In the genomic region with DNA sequence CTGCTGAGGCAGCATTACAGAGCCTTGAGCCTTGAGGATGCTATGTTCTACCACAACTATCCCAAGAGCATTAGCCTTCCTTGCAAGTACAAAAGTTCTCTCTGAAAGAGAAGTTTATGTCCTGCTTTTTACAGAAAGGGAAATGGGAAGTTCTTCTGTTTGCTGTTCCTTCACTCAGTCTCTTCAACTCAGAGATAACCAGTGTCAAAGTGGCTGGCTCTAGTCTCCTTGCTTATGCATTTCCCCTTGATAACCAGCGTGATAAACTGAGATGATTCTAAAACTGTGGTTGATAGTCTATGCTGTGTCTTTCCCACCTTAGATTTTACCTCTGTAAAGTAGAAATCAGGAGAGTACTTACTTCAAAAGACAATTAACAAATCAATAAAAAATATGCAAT, we compare ENCODE assay signal across 26 mouse cellular contexts.
"Had no signal": no experiment of that assay in that cellular context is flagged by ENCODE, and none has a peak within 500 bp of the region (broad histone marks: within the 10 kb centered on the region; RNA-seq: fewer than 3 reads in every experiment).

No protein-coding gene starts in this region.

- H3K9me3 ChIP-seq: heart, embryonic 13.5 days; heart, embryonic 15.5 days; hindbrain, embryonic 13.5 days; hindbrain, embryonic 15.5 days; kidney, embryonic 15.5 days; limb, embryonic 12.5 days; liver, embryonic 12.5 days had no signal

- H3K4me2 ChIP-seq: heart, embryonic 11.5 days; heart, embryonic 13.5 days; heart, embryonic 15.5 days; hindbrain, embryonic 13.5 days; hindbrain, embryonic 15.5 days; kidney, embryonic 15.5 days; limb, embryonic 12.5 days; liver, embryonic 12.5 days had no signal

- ATAC-seq: hindbrain, postnatal 0 days; intestine, embryonic 16.5 days; liver, embryonic 12.5 days had no signal

- H3K27ac ChIP-seq: heart, adult 2 months; heart, embryonic 13.5 days; heart, embryonic 15.5 days; hindbrain, embryonic 13.5 days; hindbrain, embryonic 15.5 days; hindbrain, postnatal 0 days; kidney, embryonic 15.5 days; kidney, postnatal 0 days; limb, embryonic 12.5 days; liver, embryonic 12.5 days had no signal

- H3K4me3 ChIP-seq: heart, adult 2 months; heart, embryonic 13.5 days; heart, embryonic 15.5 days; hindbrain, embryonic 13.5 days; hindbrain, embryonic 15.5 days; kidney, embryonic 15.5 days; limb, embryonic 12.5 days; liver, embryonic 12.5 days had no signal

- H3K9ac ChIP-seq: heart, embryonic 13.5 days; heart, embryonic 15.5 days; hindbrain, embryonic 13.5 days; hindbrain, embryonic 15.5 days; kidney, embryonic 15.5 days; limb, embryonic 12.5 days; liver, embryonic 12.5 days had no signal

- DNase-seq: gastrocnemius, postnatal 14 days; gastrocnemius, postnatal 36 days; heart, adult 11 months; heart, adult 2 months; heart, postnatal 14 days; heart, postnatal 36 days; kidney, adult 11 months; kidney, adult 2 months; kidney, adult 9 months; kidney, postnatal 14 days; kidney, postnatal 36 days; layer of hippocampus, adult 9-11 months; layer of hippocampus, postnatal 36 days; left cerebral cortex, postnatal 4 days; liver had no signal

- H3K36me3 ChIP-seq: heart, embryonic 13.5 days; heart, embryonic 15.5 days; hindbrain, embryonic 13.5 days; hindbrain, embryonic 15.5 days; kidney, embryonic 15.5 days; limb, embryonic 12.5 days; liver, embryonic 12.5 days had no signal

- H3K27me3 ChIP-seq: heart, embryonic 13.5 days; heart, embryonic 15.5 days; hindbrain, embryonic 13.5 days; hindbrain, embryonic 15.5 days; kidney, embryonic 15.5 days; limb, embryonic 12.5 days; liver, embryonic 12.5 days had no signal
